Mouse (Mus musculus): ENCODE results near the gene Nagk. TPM values are rescaled to one million over a fixed set of nuclear protein-coding genes. Genes with fewer than 3 reads are reported as not detected.
A peak's percentile ranks its signal among the peaks of the same experiment; 100 is the strongest.

Gene Nagk
- 78.5 and 85.9 TPM in 2 replicates for polyA plus RNA-seq (2014; fragmentation: Nextera tagmentation; extraction: Ambion mirVana)

GRCm38 (mm10) chr6:83794760-83795296 is at the start of gene Nagk:
Nagk (plus strand) TSS chr6:83794982.
- Histone ChIP-seq H3K36me3 (ENCODE audit: control insufficient read depth, insufficient read depth, low read length) (peaks cover 5% of the 10 kb centered on the region; the same call in 1 of the 2 replicates), H3K4me3 (ENCODE audit: low read depth, low read length) (peak within 1 kb of the TSS; percentile 77), H3K4me2 (ENCODE audit: low read length) (peak within 1 kb of the TSS; percentile 83), H3K27ac (ENCODE audit: low read depth, low read length) (peak within 1 kb of the TSS; percentile 96), H3K9me3 (replicated peaks; ENCODE audit: control insufficient read depth, low read length) (no peaks in the 10 kb centered on the region), H3K9ac (ENCODE audit: low read length) (peak within 1 kb of the TSS; percentile 81), H3K4me1 (ENCODE audit: control insufficient read depth, insufficient read depth, low read length) (peaks cover 6% of the 10 kb centered on the region), H3K27me3 (replicated peaks; ENCODE audit: control insufficient read depth, insufficient read depth, low read length) (no peaks in the 10 kb centered on the region)
- peak; percentile 96 for DNase-seq (ENCODE audit: low spot score)
- ATAC-seq, result peak; percentile 96
- under 1% methylated on average over 43 of the region's 43 CpGs for WGBS

- ATAC-seq (no peak), DNase-seq (ENCODE audit: low spot score) (no peak)
- H3K9ac ChIP-seq (ENCODE audit: low read length), result no peak overlapping the region
- H3K36me3 ChIP-seq (ENCODE audit: control insufficient read depth, insufficient read depth, low read length), result no peaks in the 10 kb centered on the region
- H3K4me1 ChIP-seq (ENCODE audit: control insufficient read depth, insufficient read depth, low read length), result no peaks in the 10 kb centered on the region
- no peaks in the 10 kb centered on the region for H3K9me3 ChIP-seq (replicated peaks; ENCODE audit: control insufficient read depth, low read length)
- H3K4me2 ChIP-seq (ENCODE audit: low read length), result no peak overlapping the region
- H3K27me3 ChIP-seq (replicated peaks; ENCODE audit: control insufficient read depth, insufficient read depth, low read length), result no peaks in the 10 kb centered on the region
- no peak overlapping the region for H3K4me3 ChIP-seq (ENCODE audit: low read depth, low read length)
- H3K27ac ChIP-seq (ENCODE audit: low read depth, low read length), result no peak overlapping the region
- 57% methylated on average over 2 of the region's 2 CpGs for WGBS
These were observed 49.3 kb upstream of the Nagk start for GRCm38 (mm10) chr6:83745466-83745865.

- WGBS, result 31% methylated on average over 3 of the region's 3 CpGs
- no peaks in the 10 kb centered on the region for H3K36me3 ChIP-seq (ENCODE audit: control insufficient read depth, insufficient read depth, low read length)
- no peaks in the 10 kb centered on the region for H3K9me3 ChIP-seq (replicated peaks; ENCODE audit: control insufficient read depth, low read length)
- H3K4me3 ChIP-seq (ENCODE audit: low read depth, low read length), result no peak overlapping the region
- H3K27me3 ChIP-seq (replicated peaks; ENCODE audit: control insufficient read depth, insufficient read depth, low read length), result peaks cover 4% of the 10 kb centered on the region; the same call in 1 of the 2 replicates
- ATAC-seq (no peak), DNase-seq (ENCODE audit: low spot score) (no peak)
- H3K4me2 ChIP-seq (ENCODE audit: low read length), result no peak overlapping the region
- H3K27ac ChIP-seq (ENCODE audit: low read depth, low read length), result no peak overlapping the region
- no peaks in the 10 kb centered on the region for H3K4me1 ChIP-seq (ENCODE audit: control insufficient read depth, insufficient read depth, low read length)
- H3K9ac ChIP-seq (ENCODE audit: low read length), result no peak overlapping the region
These were observed 45.5 kb upstream of the Nagk start for GRCm38 (mm10) chr6:83749286-83749685.

- ATAC-seq, result peak; percentile 46; the same call in 1 of the 2 replicates
- peak; percentile 66 for DNase-seq (ENCODE audit: low spot score)
- H3K9ac ChIP-seq (ENCODE audit: low read length), result no peak overlapping the region
- no peaks in the 10 kb centered on the region for H3K4me1 ChIP-seq (ENCODE audit: control insufficient read depth, insufficient read depth, low read length)
- no peak overlapping the region for H3K27ac ChIP-seq (ENCODE audit: low read depth, low read length)
- no peak overlapping the region for H3K4me2 ChIP-seq (ENCODE audit: low read length)
- no peak overlapping the region for H3K4me3 ChIP-seq (ENCODE audit: low read depth, low read length)
- no peaks in the 10 kb centered on the region for H3K9me3 ChIP-seq (replicated peaks; ENCODE audit: control insufficient read depth, low read length)
- H3K36me3 ChIP-seq (ENCODE audit: control insufficient read depth, insufficient read depth, low read length), result no peaks in the 10 kb centered on the region
- H3K27me3 ChIP-seq (replicated peaks; ENCODE audit: control insufficient read depth, insufficient read depth, low read length), result peaks cover 4% of the 10 kb centered on the region; the same call in 1 of the 2 replicates
- 11% methylated on average over 11 of the region's 11 CpGs for WGBS
These were observed 44.6 kb upstream of the Nagk start for GRCm38 (mm10) chr6:83750171-83750684.

- Histone ChIP-seq H3K27ac (ENCODE audit: low read depth, low read length) (no peak overlapping the region), H3K9me3 (replicated peaks; ENCODE audit: control insufficient read depth, low read length) (no peaks in the 10 kb centered on the region), H3K4me2 (ENCODE audit: low read length) (no peak overlapping the region), H3K9ac (ENCODE audit: low read length) (no peak overlapping the region), H3K27me3 (replicated peaks; ENCODE audit: control insufficient read depth, insufficient read depth, low read length) (peaks cover 39% of the 10 kb centered on the region), H3K36me3 (ENCODE audit: control insufficient read depth, insufficient read depth, low read length) (no peaks in the 10 kb centered on the region), H3K4me1 (ENCODE audit: control insufficient read depth, insufficient read depth, low read length) (no peaks in the 10 kb centered on the region), H3K4me3 (ENCODE audit: low read depth, low read length) (no peak overlapping the region)
- ATAC-seq (no peak), DNase-seq (ENCODE audit: low spot score) (no peak)
- WGBS, result 74% methylated on average over 9 of the region's 9 CpGs
These were observed 38.7 kb upstream of the Nagk start for GRCm38 (mm10) chr6:83756051-83756450.

- no peak for ATAC-seq
- peak within 1 kb of the TSS; percentile 16 for H3K4me3 ChIP-seq (ENCODE audit: low read depth, low read length)
- peak within 1 kb of the TSS; percentile 49 for H3K4me2 ChIP-seq (ENCODE audit: low read length)
- peak within 1 kb of the TSS; percentile 22; the same call in 1 of the 2 replicates for H3K9ac ChIP-seq (ENCODE audit: low read length)
- peaks cover 5% of the 10 kb centered on the region; the same call in 1 of the 2 replicates for H3K4me1 ChIP-seq (ENCODE audit: control insufficient read depth, insufficient read depth, low read length)
- WGBS, result 24% methylated on average over 6 of the region's 6 CpGs
- H3K36me3 ChIP-seq (ENCODE audit: control insufficient read depth, insufficient read depth, low read length), result no peaks in the 10 kb centered on the region
- DNase-seq (ENCODE audit: low spot score), result no peak
- no peak within 1 kb of the TSS for H3K27ac ChIP-seq (ENCODE audit: low read depth, low read length)
- H3K27me3 ChIP-seq (replicated peaks; ENCODE audit: control insufficient read depth, insufficient read depth, low read length), result peaks cover 54% of the 10 kb centered on the region
- H3K9me3 ChIP-seq (replicated peaks; ENCODE audit: control insufficient read depth, low read length), result no peaks in the 10 kb centered on the region
These were observed 32.4 kb upstream of the Nagk start, which contains the start of gene Ankrd53 for GRCm38 (mm10) chr6:83762344-83762743. Ankrd53 (plus strand) TSS chr6:83762644.

GRCm38 (mm10) chr6:83762880-83763431 is 31.8 kb upstream of the Nagk start:
- H3K27me3 ChIP-seq (replicated peaks; ENCODE audit: control insufficient read depth, insufficient read depth, low read length), result peaks cover 48% of the 10 kb centered on the region

GRCm38 (mm10) chr6:83766982-83767381 is 27.8 kb upstream of the Nagk start:
- H3K36me3 ChIP-seq (ENCODE audit: control insufficient read depth, insufficient read depth, low read length), result peaks cover 28% of the 10 kb centered on the region
- no peak overlapping the region for H3K4me2 ChIP-seq (ENCODE audit: low read length)
- no peak for DNase-seq (ENCODE audit: low spot score)
- H3K27ac ChIP-seq (ENCODE audit: low read depth, low read length), result no peak overlapping the region
- no peaks in the 10 kb centered on the region for H3K9me3 ChIP-seq (replicated peaks; ENCODE audit: control insufficient read depth, low read length)
- H3K9ac ChIP-seq (ENCODE audit: low read length), result no peak overlapping the region
- H3K4me1 ChIP-seq (ENCODE audit: control insufficient read depth, insufficient read depth, low read length), result peaks cover 5% of the 10 kb centered on the region; the same call in 1 of the 2 replicates
- peaks cover 18% of the 10 kb centered on the region for H3K27me3 ChIP-seq (replicated peaks; ENCODE audit: control insufficient read depth, insufficient read depth, low read length)
- 94% methylated on average over 3 of the region's 3 CpGs for WGBS
- H3K4me3 ChIP-seq (ENCODE audit: low read depth, low read length), result no peak overlapping the region
- no peak for ATAC-seq

More at GRCm38 (mm10) chr6:83762880-83763431, 31.8 kb upstream of the Nagk start:
- H3K4me2 ChIP-seq (ENCODE audit: low read length), result peak overlapping the region; percentile 49
- H3K4me3 ChIP-seq (ENCODE audit: low read depth, low read length), result peak overlapping the region; percentile 16
- H3K27ac ChIP-seq (ENCODE audit: low read depth, low read length), result no peak overlapping the region
- H3K9ac ChIP-seq (ENCODE audit: low read length), result peak overlapping the region; percentile 22; the same call in 1 of the 2 replicates
- no peaks in the 10 kb centered on the region for H3K9me3 ChIP-seq (replicated peaks; ENCODE audit: control insufficient read depth, low read length)
- H3K36me3 ChIP-seq (ENCODE audit: control insufficient read depth, insufficient read depth, low read length), result no peaks in the 10 kb centered on the region
- DNase-seq (ENCODE audit: low spot score), result peak; percentile 23
- peaks cover 5% of the 10 kb centered on the region; the same call in 1 of the 2 replicates for H3K4me1 ChIP-seq (ENCODE audit: control insufficient read depth, insufficient read depth, low read length)
- 2% methylated on average over 35 of the region's 35 CpGs for WGBS
- ATAC-seq, result peak; percentile 32

- Histone ChIP-seq H3K9ac (ENCODE audit: low read length) (no peak overlapping the region), H3K4me3 (ENCODE audit: low read depth, low read length) (no peak overlapping the region), H3K4me1 (ENCODE audit: control insufficient read depth, insufficient read depth, low read length) (no peaks in the 10 kb centered on the region), H3K9me3 (replicated peaks; ENCODE audit: control insufficient read depth, low read length) (no peaks in the 10 kb centered on the region), H3K4me2 (ENCODE audit: low read length) (no peak overlapping the region), H3K27ac (ENCODE audit: low read depth, low read length) (no peak overlapping the region), H3K27me3 (replicated peaks; ENCODE audit: control insufficient read depth, insufficient read depth, low read length) (peaks cover 5% of the 10 kb centered on the region; the same call in 1 of the 2 replicates), H3K36me3 (ENCODE audit: control insufficient read depth, insufficient read depth, low read length) (peaks cover 40% of the 10 kb centered on the region)
- ATAC-seq, result no peak
- DNase-seq (ENCODE audit: low spot score), result no peak
- 94% methylated on average over 5 of the region's 5 CpGs for WGBS
These were observed 26.3 kb upstream of the Nagk start for GRCm38 (mm10) chr6:83768485-83768884.

All from forebrain, embryonic 14.5 days (tissue).